Mouse (Mus musculus) layer of hippocampus, adult 18-20 months (tissue): ENCODE data around the gene 2700097O09Rik. TPM values are rescaled to one million over a fixed set of nuclear protein-coding genes. Genes with fewer than 3 reads are reported as not detected.
"Not testable (repeated sequence)": the region's sequence is repeated elsewhere in the genome, so short reads cannot be mapped to it uniquely, and the experiment has no call there.

Source experiments
- DNase-seq, 2 experiments: peaks; one replicate each; pipeline ENCODE4 v3.0.0; 2022; ENCODE audit warnings: low spot score in 2 of 2
- total RNA-seq, 2 experiments: library from RNA; stranded (reverse); gene quantifications; 2 replicates each; pipeline ENCODE4 v1.2.3; 2021

Gene 2700097O09Rik
- total RNA-seq, 2 experiments from 2014 or later, result 8.2 to 10.9 TPM

- DNase-seq, result no peak
Observed at GRCm38 (mm10) chr12:55049731-55050353, 30.1 kb downstream of the 2700097O09Rik start.

- no peak for DNase-seq
Observed at GRCm38 (mm10) chr12:55041011-55041410, 38.9 kb downstream of the 2700097O09Rik start.

- DNase-seq, result no peak
Observed at GRCm38 (mm10) chr12:55027088-55027487, 52.8 kb downstream of the 2700097O09Rik start.

- DNase-seq, result no peak
Observed at GRCm38 (mm10) chr12:55023284-55023683, 56.6 kb downstream of the 2700097O09Rik start.

GRCm38 (mm10) chr12:55019421-55019877 lies 60.5 kb downstream of the 2700097O09Rik start:
- DNase-seq, result no peak

GRCm38 (mm10) chr12:55017119-55017721 lies 62.7 kb downstream of the 2700097O09Rik start:
- no peak for DNase-seq

- DNase-seq, result no peak
Observed at GRCm38 (mm10) chr12:55016339-55017118, 63.4 kb downstream of the 2700097O09Rik start.

DNA sequence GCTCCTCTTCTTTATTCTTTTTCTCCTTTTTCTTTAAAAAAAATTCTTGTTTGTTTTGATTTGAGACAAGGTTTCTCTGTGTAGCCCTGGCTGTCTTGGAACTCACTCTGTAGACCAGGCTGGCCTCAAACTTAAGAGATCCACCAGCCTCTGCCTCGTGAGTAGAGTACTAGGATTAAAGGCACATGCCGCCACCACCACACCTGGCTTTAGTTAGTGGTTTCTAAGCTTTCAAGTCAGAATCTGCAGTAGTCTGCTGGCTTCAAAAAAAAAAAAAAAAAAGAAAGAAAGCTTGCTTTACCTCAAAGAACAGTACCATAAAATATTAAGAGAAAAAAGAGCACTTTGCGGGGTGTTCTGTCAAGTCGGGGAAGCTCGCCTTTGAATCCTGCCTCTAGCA lies 64.5 kb downstream of the 2700097O09Rik start:
- no peak for DNase-seq

- DNase-seq, result no peak
Observed at GRCm38 (mm10) chr12:55013626-55014398, 66.1 kb downstream of the 2700097O09Rik start, which contains the start of gene Baz1a. Baz1a (minus strand) TSS chr12:55014348.

- no peak for DNase-seq
Observed at GRCm38 (mm10) chr12:55013031-55013430, 66.9 kb downstream of the 2700097O09Rik start.

GRCm38 (mm10) chr12:55007361-55008008 lies 72.4 kb downstream of the 2700097O09Rik start:
- no peak for DNase-seq

DNA sequence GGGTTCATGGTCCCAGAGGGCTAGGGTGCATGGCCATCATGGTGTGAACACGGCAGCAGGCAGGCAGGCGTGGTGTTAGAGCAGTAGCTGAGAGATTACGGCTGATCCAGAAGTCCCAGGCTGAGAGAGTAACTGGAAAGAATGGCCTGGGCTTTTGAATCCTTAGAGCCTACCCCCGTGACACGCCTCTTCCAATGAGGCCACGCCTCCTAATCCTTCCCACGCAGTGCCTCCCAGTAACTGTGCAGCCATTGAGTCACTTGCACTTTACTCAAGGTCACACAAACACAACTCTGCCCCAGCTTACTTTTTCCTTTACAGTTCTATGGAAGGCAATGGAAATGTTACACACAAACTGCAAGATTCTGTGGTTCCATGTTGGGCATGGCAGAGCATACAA lies 73.8 kb downstream of the 2700097O09Rik start:
- DNase-seq, result no peak

DNA sequence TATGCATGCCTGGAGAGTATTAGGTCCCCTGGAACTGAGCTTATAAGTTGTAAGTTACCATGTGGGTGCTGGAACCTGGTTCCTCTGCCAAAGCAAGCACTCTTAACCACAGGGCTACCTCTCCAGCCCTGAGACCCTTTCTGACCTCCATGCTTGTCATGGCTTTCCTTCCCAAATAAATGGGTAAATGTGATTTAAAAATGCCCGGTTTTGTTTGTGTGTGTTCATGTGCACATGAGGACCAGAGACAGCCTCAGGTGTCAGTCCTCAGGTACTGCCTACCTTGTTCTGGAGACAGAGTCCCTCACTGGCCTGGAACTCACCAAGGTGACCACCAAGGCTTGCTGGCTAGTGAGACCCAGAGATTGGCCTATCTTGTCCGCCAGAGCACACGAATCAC lies 75.5 kb downstream of the 2700097O09Rik start:
- DNase-seq, result no peak

GRCm38 (mm10) chr12:55003843-55004242 lies 76.1 kb downstream of the 2700097O09Rik start:
- DNase-seq, result no peak

DNA sequence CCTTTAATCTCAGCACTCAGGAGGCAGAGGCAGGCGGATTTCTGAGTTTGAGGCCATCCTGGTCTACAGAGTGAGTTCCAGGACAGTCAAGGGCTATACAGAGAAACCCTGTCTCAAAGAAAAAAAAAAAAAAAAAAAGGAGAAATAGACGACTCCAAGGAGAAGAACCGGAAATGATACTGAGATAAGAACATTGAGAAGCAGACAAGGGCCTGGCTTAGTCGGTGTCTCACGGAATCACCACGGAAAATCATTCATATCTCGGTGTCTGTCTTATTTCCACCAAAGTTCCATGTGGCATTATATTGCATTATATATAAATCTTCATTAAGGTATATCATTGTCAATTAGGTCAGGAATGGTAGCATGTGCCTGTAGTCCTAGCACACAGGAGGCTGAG lies 77.4 kb downstream of the 2700097O09Rik start:
- not testable (repeated sequence) for DNase-seq

DNA sequence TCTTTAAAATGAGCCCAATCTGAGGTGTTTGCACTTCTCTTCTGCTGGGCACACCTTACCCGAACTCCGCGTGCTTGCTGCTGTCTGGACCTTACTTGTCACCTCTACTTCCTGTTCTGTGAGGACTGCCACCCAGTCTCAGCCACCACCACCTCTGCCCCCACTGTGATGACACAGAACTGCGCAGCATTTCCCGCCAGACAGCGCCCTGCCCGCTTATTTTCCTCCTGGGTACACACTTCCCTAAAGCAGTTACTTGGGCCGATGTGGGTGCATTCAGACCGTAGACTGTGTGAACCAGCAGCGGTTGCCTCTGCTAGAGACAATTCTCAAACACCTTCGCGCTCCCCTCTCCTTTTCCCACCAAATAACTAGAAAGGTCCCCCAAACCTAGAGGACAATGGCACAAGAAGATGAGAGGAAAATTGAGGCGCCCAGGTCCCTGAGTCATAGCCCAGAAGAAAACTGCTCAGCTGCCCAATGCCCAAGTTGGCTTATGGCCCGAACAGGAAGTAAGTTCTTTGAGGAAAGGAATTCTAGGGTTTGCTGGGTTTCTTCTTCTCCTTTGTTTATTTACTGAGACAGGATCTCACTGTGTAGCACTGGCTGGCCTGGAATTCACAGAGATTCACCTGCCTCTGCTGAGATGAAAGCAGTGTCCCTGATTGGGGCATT lies 80.8 kb downstream of the 2700097O09Rik start:
- DNase-seq, result no peak

DNA sequence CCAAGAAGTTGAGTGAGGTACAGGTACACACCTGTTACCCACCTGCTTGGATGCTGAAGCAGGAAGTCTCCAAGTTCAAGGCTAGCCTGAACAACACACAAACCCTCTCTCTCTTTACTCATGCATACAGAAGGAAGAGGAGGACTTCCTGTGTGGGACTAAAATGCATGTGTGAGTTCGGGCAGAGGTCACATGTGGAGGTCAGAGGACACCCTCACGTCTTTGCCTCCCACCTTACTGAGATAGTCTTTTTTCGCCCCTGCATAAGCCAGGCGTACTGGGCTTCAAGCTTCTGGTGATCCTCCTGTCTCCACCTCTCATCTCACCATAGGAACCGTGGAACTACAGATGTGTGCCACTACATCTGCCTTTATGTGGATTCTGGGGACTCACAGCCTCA lies 81.5 kb downstream of the 2700097O09Rik start:
- no peak for DNase-seq

- no peak for DNase-seq
Observed at GRCm38 (mm10) chr12:54996979-54997474, 82.9 kb downstream of the 2700097O09Rik start.

DNA sequence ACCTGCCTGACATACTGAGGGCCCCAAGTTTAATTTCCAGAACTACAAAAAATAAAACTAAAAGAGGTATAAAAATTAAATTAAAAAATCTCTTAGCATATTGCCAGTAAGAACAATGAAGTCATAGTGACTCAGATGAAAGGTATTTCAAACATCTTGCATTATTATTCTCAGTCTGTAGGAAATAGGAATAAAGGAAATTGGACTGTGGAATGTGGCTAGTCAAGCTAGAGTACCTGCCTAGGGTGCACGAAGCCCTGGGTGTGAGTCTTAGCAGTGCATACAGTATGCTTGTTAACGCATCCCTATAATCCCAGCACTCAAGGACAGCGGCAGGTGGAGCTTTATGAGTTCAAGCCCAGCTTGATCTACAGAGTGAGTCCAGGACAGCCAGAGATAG lies 83.9 kb downstream of the 2700097O09Rik start:
- no peak for DNase-seq
